Mouse (Mus musculus) left cerebral cortex, postnatal 25 days (tissue): ENCODE results near the gene Noc4l. TPM values are rescaled to one million over a fixed set of nuclear protein-coding genes. Genes with fewer than 3 reads are reported as not detected.

ENCODE experiments used
- DNase-seq, 2 experiments: peaks; one replicate each; pipeline ENCODE4 v3.0.0; 2022; ENCODE audit warnings: low spot score in 2 of 2, mixed read lengths in 1 of 2
- intact Hi-C: fragments of 180-260 bp; cut with DNase I; formaldehyde crosslinking; loops from one replicate; pipeline ENCODE4 v1.15.1; 2025
- microRNA-seq, 2 experiments: library from miRNA; unstranded; fragments of <30 nt; microRNA quantifications; one replicate each; pipeline ENCODE4 v1.2.0; 2022
- total RNA-seq, 2 experiments: library from RNA; stranded (reverse); gene quantifications; 2 replicates each; pipeline ENCODE4 v1.2.3; 2021

Gene Noc4l
- total RNA-seq, 2 experiments from 2014 or later = 24.9 to 25.6 TPM

- intact Hi-C loops = no loop called here
- no peak for DNase-seq
These were observed 42.7 kb downstream of the Noc4l start for GRCm38 (mm10) chr5:110610484-110610883.

- intact Hi-C loops = no loop called here
- DNase-seq = no peak
These were observed 43.3 kb downstream of the Noc4l start for GRCm38 (mm10) chr5:110609868-110610267.

GRCm38 (mm10) chr5:110609425-110609824 lies 43.8 kb downstream of the Noc4l start:
- no peak for DNase-seq
- intact Hi-C loops = no loop called here

DNA sequence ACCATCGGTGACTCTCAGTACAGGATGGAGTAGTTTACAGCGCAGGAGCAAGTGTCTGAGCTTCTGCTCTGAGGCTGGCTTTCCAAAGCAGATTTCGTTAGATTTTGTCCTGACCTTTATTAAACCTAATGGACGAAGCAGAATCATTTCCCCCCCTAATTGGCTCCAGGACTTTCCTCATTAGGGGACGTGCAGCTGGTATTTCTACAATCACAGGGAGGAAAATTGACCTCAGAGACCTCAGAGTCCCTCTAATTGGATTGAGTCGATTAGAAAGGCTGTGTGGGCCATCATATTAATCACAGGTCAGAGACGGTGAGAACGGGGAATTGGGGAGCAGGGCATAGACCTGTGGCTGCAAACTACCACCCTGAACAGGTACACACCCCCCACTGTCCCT lies 44.3 kb downstream of the Noc4l start:
- DNase-seq = no peak
- intact Hi-C loops = no loop called here

DNA sequence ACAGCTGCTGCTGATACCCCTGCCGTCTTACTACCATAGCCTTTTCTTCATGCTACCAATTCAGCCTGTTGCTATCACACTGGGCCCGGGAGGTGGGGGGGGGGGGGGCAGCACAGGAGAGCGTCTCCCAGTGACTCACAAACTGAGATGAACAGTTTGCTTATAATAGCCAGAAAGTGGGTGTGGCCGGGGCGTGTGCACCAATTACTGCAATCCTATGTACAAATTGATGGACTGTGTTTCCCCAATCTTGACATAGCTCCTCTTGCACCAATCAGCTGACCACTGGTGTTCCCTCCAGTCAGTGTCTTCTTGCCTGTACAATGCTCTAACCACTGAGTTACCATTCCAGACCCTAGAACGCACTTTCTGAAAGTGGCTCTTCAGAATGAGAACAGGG lies 44.9 kb downstream of the Noc4l start:
- no peak for DNase-seq
- intact Hi-C loops = no loop called here

- intact Hi-C loops = no loop called here
- DNase-seq = no peak
These were observed 45.5 kb downstream of the Noc4l start for GRCm38 (mm10) chr5:110607767-110608166.

DNA sequence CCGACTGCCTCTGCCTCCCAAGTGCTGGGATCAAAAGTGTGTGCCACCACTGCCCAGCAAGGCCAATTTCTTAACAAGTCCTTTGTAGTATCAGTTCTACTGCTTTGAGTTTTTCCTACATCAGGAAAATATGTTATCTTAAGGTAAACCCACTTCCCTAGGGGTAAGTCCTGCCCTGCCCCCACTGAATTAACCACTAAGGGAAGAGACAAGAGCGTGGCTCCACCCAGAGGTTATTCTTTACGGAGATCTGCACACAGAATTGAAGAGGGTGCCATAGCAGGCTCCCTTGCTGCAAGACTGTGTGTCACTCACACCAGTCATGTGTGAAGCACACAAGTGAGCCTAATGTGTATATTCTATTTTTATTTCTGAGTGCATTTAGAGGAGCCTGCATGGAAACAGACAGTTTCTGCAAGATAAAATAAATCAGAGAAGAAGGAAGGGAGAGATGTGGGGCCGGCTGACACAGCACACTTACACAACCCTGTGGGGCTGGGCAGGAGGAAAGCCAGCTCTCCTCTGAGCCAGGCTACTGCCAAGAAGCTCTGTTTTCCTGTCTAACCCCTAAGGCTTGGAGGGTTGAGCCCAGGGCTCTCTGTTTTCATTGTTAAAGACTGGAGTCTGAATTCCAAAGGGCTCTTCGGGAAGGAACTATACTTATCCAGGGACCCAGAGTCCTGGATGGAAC lies 47.5 kb downstream of the Noc4l start:
- intact Hi-C loops = no loop called here
- peak in 1 of 2 experiments; percentile 48 for DNase-seq

GRCm38 (mm10) chr5:110604311-110604710 lies 48.9 kb downstream of the Noc4l start:
- DNase-seq = no peak
- intact Hi-C loops = no loop called here

GRCm38 (mm10) chr5:110603016-110603685 lies 50.1 kb downstream of the Noc4l start:
- DNase-seq = no peak
- intact Hi-C loops = no loop called here

Small RNA genes lying within 50 kb of the gene (microRNA-seq; reads per million reads assigned to microRNA genes)
- gene Mir7026 = 2.0 to 4.0 reads per million in 2 experiments

Other genes starting within 250 kb of the Noc4l start
- gene Fbrsl1, start 204.9 kb downstream of the Noc4l start, total RNA-seq = 10 to 100 TPM; 68.6 to 73.8 TPM
- gene Galnt9, start 109.1 kb downstream of the Noc4l start, total RNA-seq = 100 to 1,000 TPM in 1 of 2 experiments, 10 to 100 TPM in 1; 90.0 to 123 TPM
- gene Ddx51, start within 50 bp of the Noc4l start, total RNA-seq = 10 to 100 TPM; 23.7 to 26.4 TPM
- 100 to 1,000 TPM in 1 of 2 experiments, 10 to 100 TPM in 1; 92.6 to 100 TPM for gene Ep400, start 117.3 kb upstream of the Noc4l start, total RNA-seq
- gene Pus1, start 127.2 kb upstream of the Noc4l start, total RNA-seq = 10 to 100 TPM; 18.2 to 21.4 TPM
- gene Ulk1, start 156.7 kb upstream of the Noc4l start, total RNA-seq = 10 to 100 TPM; 66.8 to 72.7 TPM
- gene Hscb, start 186.4 kb upstream of the Noc4l start, total RNA-seq = 10 to 100 TPM in 1 of 2 experiments, 1 to 10 TPM in 1; 8.8 to 12.0 TPM
- 1 to 10 TPM; 1.2 to 1.4 TPM for gene Chek2, start 186.6 kb upstream of the Noc4l start, total RNA-seq
- 10 to 100 TPM; 11.6 to 13.2 TPM for gene Ttc28, start 226.4 kb upstream of the Noc4l start, total RNA-seq